Mouse (Mus musculus) telencephalon, adult 2 months (tissue): ENCODE measurements around the gene Tmem54.

Experiments
- DNase-seq: peaks from one replicate; pipeline ENCODE4 v3.0.0-alpha.2; 2011; ENCODE audit warnings: low read depth, low spot score

Gene Tmem54

GRCm38 (mm10) chr4:129149321-129149720, 44.0 kb downstream of the Tmem54 start:
- no peak for DNase-seq

- no peak for DNase-seq
Observed at GRCm38 (mm10) chr4:129151276-129151811, 46.0 kb downstream of the Tmem54 start.

GRCm38 (mm10) chr4:129157541-129157940, 52.2 kb downstream of the Tmem54 start:
- DNase-seq: no peak

GRCm38 (mm10) chr4:129158549-129158948, 53.2 kb downstream of the Tmem54 start:
- DNase-seq: no peak

GRCm38 (mm10) chr4:129161076-129161475, 55.7 kb downstream of the Tmem54 start:
- no peak for DNase-seq
